Mouse (Mus musculus): Measurements from ENCODE around the gene Otogl.

The Otogl gene

GRCm38 (mm10) chr10:107905274-107906034, 6.5 kb downstream of the Otogl start:
- DNase-seq, result no peak

GRCm38 (mm10) chr10:107901958-107902357, 10.0 kb downstream of the Otogl start:
- no peak for DNase-seq

- DNase-seq, result no peak
Measured at GRCm38 (mm10) chr10:107901204-107901879, 10.6 kb downstream of the Otogl start.

- DNase-seq, result no peak
Measured at GRCm38 (mm10) chr10:107899946-107900345, 12.0 kb downstream of the Otogl start.

- DNase-seq, result no peak
Measured at GRCm38 (mm10) chr10:107896158-107896557, 15.8 kb downstream of the Otogl start.

- DNase-seq, result no peak
Measured at GRCm38 (mm10) chr10:107894663-107895581, 17.0 kb downstream of the Otogl start.

GRCm38 (mm10) chr10:107890400-107890799, 21.5 kb downstream of the Otogl start:
- no peak for DNase-seq

GRCm38 (mm10) chr10:107872542-107872941, 39.4 kb downstream of the Otogl start:
- no peak for DNase-seq

GRCm38 (mm10) chr10:107872109-107872508, 39.8 kb downstream of the Otogl start:
- DNase-seq, result no peak

- DNase-seq, result no peak
Measured at GRCm38 (mm10) chr10:107870540-107870939, 41.4 kb downstream of the Otogl start.

- DNase-seq, result no peak
Measured at GRCm38 (mm10) chr10:107868904-107869303, 43.0 kb downstream of the Otogl start.

GRCm38 (mm10) chr10:107867414-107867813, 44.5 kb downstream of the Otogl start:
- no peak for DNase-seq

GRCm38 (mm10) chr10:107860235-107860917, 51.6 kb downstream of the Otogl start:
- no peak for DNase-seq

GRCm38 (mm10) chr10:107859220-107859619, 52.7 kb downstream of the Otogl start:
- no peak for DNase-seq

- DNase-seq, result peak; percentile 29 to 56
Measured at GRCm38 (mm10) chr10:107858684-107859083, 53.2 kb downstream of the Otogl start.

GRCm38 (mm10) chr10:107844906-107845305, 67.0 kb downstream of the Otogl start:
- DNase-seq, result no peak

- no peak for DNase-seq
Measured at GRCm38 (mm10) chr10:107834452-107835239, 77.3 kb downstream of the Otogl start.

- no peak for DNase-seq
Measured at GRCm38 (mm10) chr10:107829151-107829550, 82.8 kb downstream of the Otogl start.

- no peak for DNase-seq
Measured at GRCm38 (mm10) chr10:107813814-107814483, 98.0 kb downstream of the Otogl start.

- DNase-seq, result no peak
Measured at GRCm38 (mm10) chr10:107810649-107811398, 101.1 kb downstream of the Otogl start.
